Mouse (Mus musculus): ENCODE measurements around the gene Pank3.

DNA sequence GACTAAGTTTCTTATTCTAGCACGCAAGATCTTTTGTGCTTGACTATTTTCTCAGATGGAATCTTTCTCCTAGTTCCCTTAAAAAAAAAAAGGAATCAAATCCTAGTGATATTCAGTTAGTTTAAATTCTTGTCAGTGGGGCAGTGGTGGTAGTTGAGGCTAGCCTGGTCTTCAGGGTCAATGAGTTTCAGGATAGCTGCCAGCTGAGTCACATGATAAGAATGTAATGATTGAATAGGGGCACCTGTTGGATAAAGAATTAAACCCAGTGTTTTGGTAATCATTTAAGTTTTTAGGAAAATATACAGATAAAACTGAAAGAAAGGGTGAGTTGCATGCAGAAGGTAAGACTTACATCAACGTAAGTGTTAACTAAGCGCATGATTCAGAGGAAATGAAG is 6.3 kb downstream of the Pank3 start:
- TF ChIP-seq TAL1 (conservative IDR thresholded peaks at IDR 0.05; ENCODE audit: low read depth, low read length), result no peak
- no peak for TF ChIP-seq POLR2AphosphoS5 (IDR thresholded peaks at IDR 0.05; ENCODE audit: insufficient replicate concordance, low read depth, low read length)
- TF ChIP-seq GATA1 (IDR thresholded peaks at IDR 0.05; ENCODE audit: borderline replicate concordance, low read length), result no peak
- TF ChIP-seq CTCF (IDR thresholded peaks at IDR 0.05; ENCODE audit: low read depth, low read length), result no peak
